Mouse (Mus musculus): ENCODE data around the gene Cdc45. TPM values are rescaled to one million over a fixed set of nuclear protein-coding genes. Genes with fewer than 3 reads are reported as not detected.

The Cdc45 gene
- polyA plus RNA-seq, 1 experiment from 2014 or later, result 51.4 TPM

DNA sequence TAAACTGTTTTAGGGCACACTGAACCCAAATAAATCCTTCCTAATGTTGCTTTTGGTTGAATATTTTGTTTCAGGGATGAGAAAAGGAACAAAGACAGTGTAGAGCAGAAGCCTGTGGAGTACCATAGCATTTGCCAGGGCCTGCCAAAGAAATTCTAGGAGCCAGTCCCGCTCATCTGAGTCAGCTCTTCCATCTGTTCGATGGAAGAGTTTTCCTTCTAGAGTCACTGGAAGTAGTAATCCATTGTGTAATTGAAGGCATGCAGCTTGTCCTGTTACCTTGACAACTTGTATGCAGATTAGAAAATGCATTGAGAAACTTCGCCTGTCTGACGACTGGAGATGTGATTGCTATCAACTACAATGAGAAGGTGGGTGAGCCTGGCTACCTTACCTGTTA, 11.1 kb upstream of the Cdc45 start:
- H3K4me1 ChIP-seq, result no peaks in the 10 kb centered on the region
- ATAC-seq (ENCODE audit: insufficient number of reproducible peaks, insufficient read depth, low FRiP score, low TSS enrichment), result no peak
- no peaks in the 10 kb centered on the region for H3K27me3 ChIP-seq
- H3K9ac ChIP-seq, result no peak overlapping the region
- peaks cover 97% of the 10 kb centered on the region for H3K36me3 ChIP-seq
- no peak overlapping the region for H3K27ac ChIP-seq
- no peak overlapping the region for H3K4me2 ChIP-seq (replicated peaks)
- no peak overlapping the region for H3K4me3 ChIP-seq
- 84% methylated on average over 4 of the region's 4 CpGs for WGBS
- H3K9me3 ChIP-seq, result no peaks in the 10 kb centered on the region

- 82% methylated on average over 1 of the region's 1 CpGs for WGBS
- H3K9ac ChIP-seq, result no peak overlapping the region
- no peaks in the 10 kb centered on the region for H3K4me1 ChIP-seq
- H3K27me3 ChIP-seq, result no peaks in the 10 kb centered on the region
- H3K4me3 ChIP-seq, result no peak overlapping the region
- peaks cover 96% of the 10 kb centered on the region for H3K36me3 ChIP-seq
- H3K4me2 ChIP-seq (replicated peaks), result no peak overlapping the region
- H3K9me3 ChIP-seq, result no peaks in the 10 kb centered on the region
- no peak overlapping the region for H3K27ac ChIP-seq
- ATAC-seq (ENCODE audit: insufficient number of reproducible peaks, insufficient read depth, low FRiP score, low TSS enrichment), result no peak
These were observed 10.6 kb upstream of the Cdc45 start for GRCm38 (mm10) chr16:18822356-18822755.

- Histone ChIP-seq H3K27ac (peak overlapping the region; percentile 64; the same call in 1 of the 2 replicates), H3K4me1 (peaks cover 17% of the 10 kb centered on the region), H3K36me3 (peaks cover 37% of the 10 kb centered on the region), H3K9ac (peak overlapping the region; percentile 80), H3K4me3 (peak overlapping the region; percentile 85), H3K9me3 (no peaks in the 10 kb centered on the region), H3K27me3 (no peaks in the 10 kb centered on the region), H3K4me2 (replicated peaks) (peak overlapping the region; percentile 87)
- WGBS, result 2% methylated on average over 31 of the region's 31 CpGs
- peak; percentile 19 for ATAC-seq (ENCODE audit: insufficient number of reproducible peaks, insufficient read depth, low FRiP score, low TSS enrichment)
These were observed 661 bp upstream of the Cdc45 start for GRCm38 (mm10) chr16:18812385-18812910.

GRCm38 (mm10) chr16:18811032-18811431, 755 bp downstream of the Cdc45 start:
- Histone ChIP-seq H3K4me2 (replicated peaks) (peak overlapping the region; percentile 87), H3K36me3 (peaks cover 40% of the 10 kb centered on the region)

GRCm38 (mm10) chr16:18809001-18809400, 2.8 kb downstream of the Cdc45 start:
- ATAC-seq (ENCODE audit: insufficient number of reproducible peaks, insufficient read depth, low FRiP score, low TSS enrichment), result no peak
- no peak overlapping the region for H3K27ac ChIP-seq
- no peaks in the 10 kb centered on the region for H3K27me3 ChIP-seq
- no peak overlapping the region for H3K4me3 ChIP-seq
- 91% methylated on average over 5 of the region's 5 CpGs for WGBS
- no peak overlapping the region for H3K9ac ChIP-seq
- H3K4me2 ChIP-seq (replicated peaks), result no peak overlapping the region
- peaks cover 17% of the 10 kb centered on the region for H3K4me1 ChIP-seq
- H3K9me3 ChIP-seq, result no peaks in the 10 kb centered on the region
- H3K36me3 ChIP-seq, result peaks cover 42% of the 10 kb centered on the region

More at GRCm38 (mm10) chr16:18811032-18811431, 755 bp downstream of the Cdc45 start:
- 6% methylated on average over 5 of the region's 5 CpGs for WGBS
- H3K9ac ChIP-seq, result peak overlapping the region; percentile 71
- H3K4me3 ChIP-seq, result peak overlapping the region; percentile 85
- peak; percentile 11 for ATAC-seq (ENCODE audit: insufficient number of reproducible peaks, insufficient read depth, low FRiP score, low TSS enrichment)
- H3K9me3 ChIP-seq, result no peaks in the 10 kb centered on the region
- no peaks in the 10 kb centered on the region for H3K27me3 ChIP-seq
- peaks cover 17% of the 10 kb centered on the region for H3K4me1 ChIP-seq
- H3K27ac ChIP-seq, result no peak overlapping the region; the same call in 1 of the 2 replicates

GRCm38 (mm10) chr16:18805746-18806145, 6.0 kb downstream of the Cdc45 start:
- Histone ChIP-seq H3K9ac (no peak overlapping the region), H3K4me2 (replicated peaks) (no peak overlapping the region), H3K4me3 (no peak overlapping the region), H3K27ac (no peak overlapping the region), H3K27me3 (no peaks in the 10 kb centered on the region), H3K4me1 (peaks cover 6% of the 10 kb centered on the region), H3K9me3 (no peaks in the 10 kb centered on the region), H3K36me3 (peaks cover 62% of the 10 kb centered on the region)
- no peak for ATAC-seq (ENCODE audit: insufficient number of reproducible peaks, insufficient read depth, low FRiP score, low TSS enrichment)
- 96% methylated on average over 2 of the region's 2 CpGs for WGBS

DNA sequence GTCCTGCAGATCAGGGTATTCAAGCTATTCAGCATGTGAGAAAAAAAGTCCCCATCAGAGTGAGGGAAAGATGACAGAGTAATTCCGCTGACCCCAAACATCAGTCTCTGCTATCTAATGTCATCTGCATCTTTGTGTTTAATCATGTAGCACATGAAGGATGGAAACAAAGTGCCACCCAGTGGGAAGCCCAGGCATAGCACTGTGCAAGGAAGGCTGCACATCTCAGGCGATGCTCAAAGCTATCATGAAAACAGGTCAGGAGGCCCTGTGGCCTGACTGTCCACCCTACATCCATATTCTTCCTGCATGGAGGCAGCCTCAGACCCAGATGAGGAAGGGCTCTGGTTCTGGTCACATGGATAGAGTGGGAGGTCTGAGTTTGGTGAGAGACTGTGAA, 12.9 kb downstream of the Cdc45 start:
- no peaks in the 10 kb centered on the region for H3K9me3 ChIP-seq
- no peaks in the 10 kb centered on the region for H3K27me3 ChIP-seq
- H3K9ac ChIP-seq, result no peak overlapping the region
- H3K4me1 ChIP-seq, result no peaks in the 10 kb centered on the region
- no peak overlapping the region for H3K4me2 ChIP-seq (replicated peaks)
- no peak for ATAC-seq (ENCODE audit: insufficient number of reproducible peaks, insufficient read depth, low FRiP score, low TSS enrichment)
- H3K4me3 ChIP-seq, result no peak overlapping the region
- WGBS, result 73% methylated on average over 2 of the region's 2 CpGs
- H3K27ac ChIP-seq, result no peak overlapping the region
- H3K36me3 ChIP-seq, result peaks cover 77% of the 10 kb centered on the region

GRCm38 (mm10) chr16:18798151-18798550, 13.6 kb downstream of the Cdc45 start:
- no peaks in the 10 kb centered on the region for H3K9me3 ChIP-seq
- 84% methylated on average over 5 of the region's 5 CpGs for WGBS
- no peak overlapping the region for H3K27ac ChIP-seq
- peaks cover 78% of the 10 kb centered on the region for H3K36me3 ChIP-seq
- no peak overlapping the region for H3K4me2 ChIP-seq (replicated peaks)
- no peak for ATAC-seq (ENCODE audit: insufficient number of reproducible peaks, insufficient read depth, low FRiP score, low TSS enrichment)
- no peak overlapping the region for H3K4me3 ChIP-seq
- H3K4me1 ChIP-seq, result no peaks in the 10 kb centered on the region
- H3K9ac ChIP-seq, result no peak overlapping the region
- H3K27me3 ChIP-seq, result no peaks in the 10 kb centered on the region

DNA sequence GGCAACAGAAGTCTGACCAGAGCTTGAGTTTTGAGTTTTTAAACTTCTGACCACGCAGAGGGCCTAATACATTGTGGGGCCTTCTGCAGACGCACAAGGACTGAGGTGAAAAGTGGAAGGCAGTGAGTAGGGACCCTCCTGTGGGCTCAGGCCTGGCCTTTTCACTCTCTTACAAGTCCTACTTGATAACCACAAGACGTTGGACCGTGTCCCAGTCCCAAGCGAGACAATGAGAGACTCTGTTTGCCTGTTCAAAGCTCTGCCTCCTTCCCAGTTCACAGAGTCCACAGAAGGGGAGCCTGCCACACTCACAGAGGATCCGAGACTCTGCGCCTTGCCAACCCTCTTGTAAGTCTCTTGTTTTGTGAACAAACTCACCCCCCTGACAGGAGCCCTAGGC, 15.1 kb downstream of the Cdc45 start:
- H3K4me3 ChIP-seq, result no peak overlapping the region
- no peaks in the 10 kb centered on the region for H3K4me1 ChIP-seq
- no peak for ATAC-seq (ENCODE audit: insufficient number of reproducible peaks, insufficient read depth, low FRiP score, low TSS enrichment)
- no peak overlapping the region for H3K4me2 ChIP-seq (replicated peaks)
- peaks cover 83% of the 10 kb centered on the region for H3K36me3 ChIP-seq
- H3K9ac ChIP-seq, result no peak overlapping the region
- H3K27me3 ChIP-seq, result no peaks in the 10 kb centered on the region
- no peaks in the 10 kb centered on the region for H3K9me3 ChIP-seq
- no peak overlapping the region for H3K27ac ChIP-seq
- WGBS, result 81% methylated on average over 7 of the region's 7 CpGs

- Histone ChIP-seq H3K4me3 (no peak overlapping the region), H3K9ac (no peak overlapping the region), H3K9me3 (no peaks in the 10 kb centered on the region), H3K27me3 (no peaks in the 10 kb centered on the region), H3K27ac (no peak overlapping the region), H3K4me2 (replicated peaks) (no peak overlapping the region), H3K36me3 (peaks cover 82% of the 10 kb centered on the region), H3K4me1 (no peaks in the 10 kb centered on the region)
- ATAC-seq (ENCODE audit: insufficient number of reproducible peaks, insufficient read depth, low FRiP score, low TSS enrichment), result no peak
- WGBS, result 93% methylated on average over 11 of the region's 11 CpGs
These were observed 16.4 kb downstream of the Cdc45 start for GRCm38 (mm10) chr16:18795223-18795899.

DNA sequence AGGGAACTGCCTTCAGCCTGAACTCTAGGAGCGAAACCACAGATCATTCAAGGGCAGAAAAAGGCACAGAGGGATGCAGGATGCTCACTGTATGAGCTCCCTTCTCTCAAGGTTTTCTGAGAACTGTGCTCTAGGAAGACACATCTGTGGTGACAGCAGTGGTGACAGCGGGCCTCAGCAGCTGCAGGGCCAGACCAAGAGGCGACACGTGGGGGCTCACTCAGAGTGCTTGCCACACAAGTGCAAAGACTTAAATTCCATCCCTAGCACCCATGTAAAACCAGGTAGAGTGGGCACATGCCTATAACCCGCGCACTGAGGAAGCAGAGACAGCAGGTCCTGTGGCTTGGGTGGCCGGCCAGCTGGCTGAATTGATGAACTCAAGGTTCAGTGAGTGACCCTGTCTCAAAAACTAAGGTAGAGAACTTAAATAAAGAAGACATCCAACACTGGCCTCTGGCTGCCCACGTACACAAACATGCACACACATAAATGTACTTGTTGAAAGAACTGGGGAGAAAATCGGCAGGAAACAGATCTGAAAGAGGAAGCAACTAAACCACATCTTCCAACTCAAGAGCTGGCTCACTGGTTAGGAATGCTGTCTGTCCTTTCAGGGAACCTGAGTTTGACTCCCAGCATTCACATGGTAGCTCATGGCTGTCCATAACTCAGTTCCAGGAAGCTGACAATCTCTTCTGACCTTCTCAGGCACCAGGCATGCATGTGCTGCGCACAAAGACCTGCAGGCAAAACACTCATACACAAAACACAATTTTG, 23.0 kb downstream of the Cdc45 start:
- Histone ChIP-seq H3K4me3 (no peak overlapping the region), H3K4me2 (replicated peaks) (no peak overlapping the region), H3K27ac (no peak overlapping the region), H3K36me3 (peaks cover 77% of the 10 kb centered on the region), H3K9me3 (no peaks in the 10 kb centered on the region), H3K27me3 (no peaks in the 10 kb centered on the region), H3K9ac (no peak overlapping the region), H3K4me1 (no peaks in the 10 kb centered on the region)
- 90% methylated on average over 10 of the region's 10 CpGs for WGBS
- no peak for ATAC-seq (ENCODE audit: insufficient number of reproducible peaks, insufficient read depth, low FRiP score, low TSS enrichment)

DNA sequence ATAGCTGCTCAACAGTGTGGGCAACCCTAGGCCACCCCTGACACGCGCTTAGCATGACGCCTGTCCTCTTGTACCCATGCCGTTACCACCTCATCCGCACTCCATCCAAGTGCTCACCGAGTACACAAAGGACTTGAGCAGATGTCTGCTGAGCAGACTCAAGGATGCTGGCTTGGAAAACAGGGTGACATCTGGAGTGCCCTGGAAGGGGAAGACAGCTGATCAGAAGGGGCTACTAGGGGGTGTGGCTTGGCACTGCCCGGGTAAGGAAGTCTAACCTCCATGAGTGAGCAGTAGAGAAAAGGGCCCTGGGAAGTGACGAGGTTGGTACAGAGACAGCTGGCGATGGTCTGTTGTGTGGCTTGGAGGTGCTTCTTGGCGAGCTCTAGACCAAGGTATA, 25.1 kb downstream of the Cdc45 start:
- WGBS, result 93% methylated on average over 10 of the region's 10 CpGs
- Histone ChIP-seq H3K4me2 (replicated peaks) (no peak overlapping the region), H3K27ac (no peak overlapping the region), H3K27me3 (no peaks in the 10 kb centered on the region), H3K9me3 (no peaks in the 10 kb centered on the region), H3K9ac (no peak overlapping the region), H3K36me3 (peaks cover 76% of the 10 kb centered on the region), H3K4me3 (no peak overlapping the region), H3K4me1 (no peaks in the 10 kb centered on the region)
- no peak for ATAC-seq (ENCODE audit: insufficient number of reproducible peaks, insufficient read depth, low FRiP score, low TSS enrichment)
